Mouse (Mus musculus): ENCODE measurements at regions not wholly inside any gene's neighbourhood (a gene's known extent, or its start where the extent isn't known, plus 50 kb on each side); places are given as distances from the start of the nearest gene placed in this dataset.

DNA sequence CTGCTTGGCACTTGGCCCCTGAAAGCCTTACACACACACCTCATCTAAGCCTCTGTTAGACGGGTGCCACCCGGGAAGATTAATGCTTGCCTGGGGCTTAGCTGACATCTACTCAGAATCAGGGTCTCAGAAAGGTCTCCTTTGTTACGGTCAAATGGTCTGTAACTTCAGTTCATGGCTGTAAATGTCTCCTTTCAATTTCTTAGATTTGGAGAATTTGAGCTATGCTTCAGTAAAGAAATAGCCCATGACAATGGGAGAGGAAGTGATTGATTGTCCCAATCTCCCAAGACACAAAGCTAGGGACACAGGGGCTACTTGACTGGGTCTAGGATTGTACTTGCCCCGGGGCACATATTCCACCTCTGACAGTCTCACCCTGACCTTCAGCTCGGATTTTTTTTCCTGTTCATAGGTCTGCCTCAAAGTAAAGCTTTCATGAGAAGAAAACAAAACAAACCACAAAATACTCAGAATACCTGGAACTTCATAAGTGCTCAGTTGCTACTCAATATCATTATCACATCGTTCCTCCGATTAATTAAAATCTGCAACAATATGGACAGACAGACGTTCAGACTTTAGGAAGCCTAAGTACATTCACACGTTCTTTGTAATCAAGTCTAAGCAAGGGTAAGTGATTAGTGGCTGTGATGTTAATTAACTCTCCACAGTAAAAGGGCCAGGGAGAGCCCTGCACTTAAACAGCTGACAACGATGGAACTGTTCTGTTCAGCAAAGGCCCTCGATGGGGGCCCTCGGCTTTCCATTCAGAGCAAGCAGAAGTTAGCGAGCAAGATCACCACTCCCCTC lies 132.9 kb upstream of the Slco3a1 start:
- Histone ChIP-seq H3K27ac (ENCODE audit: insufficient read depth, low read length) (no peak overlapping the region), H3K4me3 (replicated peaks; ENCODE audit: insufficient read depth, low read depth, low read length) (no peak overlapping the region), H3K4me1 (ENCODE audit: control insufficient read depth, insufficient read depth, low read length) (no peaks in the 10 kb centered on the region), H3K27me3 (ENCODE audit: control insufficient read depth, insufficient read depth, low read length) (no peaks in the 10 kb centered on the region)
- no peak for DNase-seq
- TF ChIP-seq CTCF (IDR thresholded peaks at IDR 0.05; ENCODE audit: borderline replicate concordance, insufficient read depth, low read depth, low read length): no peak
- no peak for TF ChIP-seq POLR2A (IDR thresholded peaks at IDR 0.05; ENCODE audit: borderline replicate concordance, insufficient read depth, low read length)
- WGBS: 65% methylated on average over 13 of the region's 13 CpGs

DNA sequence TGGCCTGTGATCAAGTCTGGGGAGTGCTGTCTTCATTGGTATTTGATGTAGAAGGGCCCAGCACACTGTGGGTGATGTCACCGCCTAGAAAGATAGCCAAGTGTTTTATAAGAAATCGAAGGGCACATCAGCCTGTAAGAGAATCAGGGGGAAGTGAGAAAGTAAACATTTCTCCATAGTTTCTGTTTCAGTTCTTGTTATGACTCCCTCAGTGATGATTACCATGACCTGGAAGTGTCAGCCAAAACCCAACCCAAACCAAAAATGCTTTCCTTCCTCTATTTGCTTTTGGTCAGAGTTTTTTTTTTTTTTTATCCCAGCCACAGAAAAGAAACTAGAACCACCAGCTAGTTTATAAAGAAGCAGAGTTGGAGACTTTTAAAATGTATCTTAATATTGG lies 129.4 kb upstream of the Slco3a1 start:
- no peak overlapping the region for H3K27ac ChIP-seq (ENCODE audit: insufficient read depth, low read length)
- no peak overlapping the region for H3K4me3 ChIP-seq (replicated peaks; ENCODE audit: insufficient read depth, low read depth, low read length)
- no peak for DNase-seq
- no peaks in the 10 kb centered on the region for H3K27me3 ChIP-seq (ENCODE audit: control insufficient read depth, insufficient read depth, low read length)
- H3K4me1 ChIP-seq (ENCODE audit: control insufficient read depth, insufficient read depth, low read length): no peaks in the 10 kb centered on the region
- 90% methylated on average over 2 of the region's 2 CpGs for WGBS
- TF ChIP-seq CTCF (IDR thresholded peaks at IDR 0.05; ENCODE audit: borderline replicate concordance, insufficient read depth, low read depth, low read length) (no peak), POLR2A (IDR thresholded peaks at IDR 0.05; ENCODE audit: borderline replicate concordance, insufficient read depth, low read length) (no peak)

DNA sequence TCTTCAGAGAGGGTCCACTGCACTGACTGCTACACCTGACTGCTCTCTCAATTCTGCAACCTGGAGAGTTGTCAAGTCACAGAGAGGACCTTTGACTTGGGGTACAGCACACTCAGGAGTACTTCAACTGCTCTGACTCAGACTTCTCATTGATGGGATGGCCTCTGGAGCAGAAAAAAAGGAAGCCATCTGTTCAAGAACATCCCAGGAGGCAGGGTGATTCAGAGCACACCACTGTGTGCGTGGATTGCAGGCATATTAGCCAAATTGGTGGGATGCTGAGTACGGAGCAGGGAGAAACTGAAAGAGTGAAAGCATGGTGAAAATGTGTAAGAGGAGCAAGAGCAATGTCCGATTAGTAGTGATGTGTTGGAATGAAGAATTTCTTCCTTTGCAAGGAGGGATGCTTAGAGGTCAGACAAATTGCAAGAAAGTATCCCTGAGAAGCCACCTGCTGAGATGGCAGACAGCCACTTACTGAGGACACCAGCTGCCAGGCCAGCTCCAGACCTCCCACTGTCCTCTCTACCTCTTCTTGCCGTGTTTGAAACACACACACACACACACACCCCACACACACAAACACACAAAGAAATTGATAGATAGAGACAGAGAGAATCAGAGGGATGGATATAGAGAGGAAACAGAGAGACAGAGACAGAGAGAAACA lies 119.2 kb upstream of the Slco3a1 start:
- 13% methylated on average over 4 of the region's 4 CpGs for WGBS
- no peaks in the 10 kb centered on the region; the same call in 1 of the 2 replicates for H3K4me1 ChIP-seq (ENCODE audit: control insufficient read depth, insufficient read depth, low read length)
- peak; percentile 28 to 51 for DNase-seq
- TF ChIP-seq POLR2A (IDR thresholded peaks at IDR 0.05; ENCODE audit: borderline replicate concordance, insufficient read depth, low read length) (no peak), CTCF (IDR thresholded peaks at IDR 0.05; ENCODE audit: borderline replicate concordance, insufficient read depth, low read depth, low read length) (no peak)
- H3K4me3 ChIP-seq (replicated peaks; ENCODE audit: insufficient read depth, low read depth, low read length): no peak overlapping the region
- no peaks in the 10 kb centered on the region for H3K27me3 ChIP-seq (ENCODE audit: control insufficient read depth, insufficient read depth, low read length)
- H3K27ac ChIP-seq (ENCODE audit: insufficient read depth, low read length): no peak overlapping the region

DNA sequence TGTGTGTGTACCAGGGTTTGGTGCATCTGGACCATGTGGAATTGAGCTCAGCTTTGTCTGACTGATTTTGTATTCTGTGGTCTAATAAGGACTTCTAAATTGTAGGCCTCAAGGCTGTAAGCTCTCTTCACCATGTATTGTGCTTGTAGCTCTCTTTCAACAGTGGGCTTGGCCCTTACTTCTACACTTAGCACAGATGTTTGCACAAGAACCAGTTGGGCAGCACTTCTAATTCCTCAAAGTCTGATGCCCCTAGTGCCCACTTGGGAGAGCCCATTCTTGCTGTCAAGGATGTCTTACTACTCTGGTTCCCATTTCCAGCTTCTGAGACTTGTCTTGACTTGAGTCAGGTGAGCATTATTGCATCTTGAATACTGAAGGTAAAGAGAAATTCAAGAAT lies 114.5 kb upstream of the Slco3a1 start:
- DNase-seq: no peak
- TF ChIP-seq CTCF (IDR thresholded peaks at IDR 0.05; ENCODE audit: borderline replicate concordance, insufficient read depth, low read depth, low read length) (no peak), POLR2A (IDR thresholded peaks at IDR 0.05; ENCODE audit: borderline replicate concordance, insufficient read depth, low read length) (no peak)
- H3K4me1 ChIP-seq (ENCODE audit: control insufficient read depth, insufficient read depth, low read length): no peaks in the 10 kb centered on the region; the same call in 1 of the 2 replicates

DNA sequence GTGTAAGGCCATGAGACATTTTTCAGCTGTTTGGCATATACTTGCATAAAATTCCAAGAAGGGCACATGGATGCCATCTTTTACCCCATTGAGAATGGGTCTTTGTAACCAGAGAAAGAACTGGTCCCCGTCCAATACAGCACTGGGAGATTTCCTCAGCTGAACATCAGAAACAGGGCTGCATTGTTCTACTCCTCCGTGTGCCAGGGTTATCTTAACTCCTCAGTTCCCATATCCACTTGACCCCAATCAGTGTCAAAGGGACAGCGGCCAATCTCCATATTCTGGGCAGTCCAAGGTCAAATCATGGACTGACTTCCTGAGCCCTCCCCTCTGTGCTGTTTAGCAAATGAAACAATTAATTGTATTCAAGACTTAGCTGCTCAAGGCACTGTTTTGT lies 112.5 kb upstream of the Slco3a1 start:
- H3K4me1 ChIP-seq (ENCODE audit: control insufficient read depth, insufficient read depth, low read length): no peaks in the 10 kb centered on the region
- peak in 1 of 2 experiments; percentile 33 for DNase-seq
- TF ChIP-seq CTCF (IDR thresholded peaks at IDR 0.05; ENCODE audit: borderline replicate concordance, insufficient read depth, low read depth, low read length) (no peak), POLR2A (IDR thresholded peaks at IDR 0.05; ENCODE audit: borderline replicate concordance, insufficient read depth, low read length) (no peak)
- 47% methylated on average over 3 of the region's 3 CpGs for WGBS
- no peaks in the 10 kb centered on the region for H3K27me3 ChIP-seq (ENCODE audit: control insufficient read depth, insufficient read depth, low read length)
- H3K27ac ChIP-seq (ENCODE audit: insufficient read depth, low read length): no peak overlapping the region
- no peak overlapping the region for H3K4me3 ChIP-seq (replicated peaks; ENCODE audit: insufficient read depth, low read depth, low read length)

More for the DNA sequence above, 114.5 kb upstream of the Slco3a1 start:
- H3K4me3 ChIP-seq (replicated peaks; ENCODE audit: insufficient read depth, low read depth, low read length): no peak overlapping the region
- no peak overlapping the region for H3K27ac ChIP-seq (ENCODE audit: insufficient read depth, low read length)
- H3K27me3 ChIP-seq (ENCODE audit: control insufficient read depth, insufficient read depth, low read length): no peaks in the 10 kb centered on the region

DNA sequence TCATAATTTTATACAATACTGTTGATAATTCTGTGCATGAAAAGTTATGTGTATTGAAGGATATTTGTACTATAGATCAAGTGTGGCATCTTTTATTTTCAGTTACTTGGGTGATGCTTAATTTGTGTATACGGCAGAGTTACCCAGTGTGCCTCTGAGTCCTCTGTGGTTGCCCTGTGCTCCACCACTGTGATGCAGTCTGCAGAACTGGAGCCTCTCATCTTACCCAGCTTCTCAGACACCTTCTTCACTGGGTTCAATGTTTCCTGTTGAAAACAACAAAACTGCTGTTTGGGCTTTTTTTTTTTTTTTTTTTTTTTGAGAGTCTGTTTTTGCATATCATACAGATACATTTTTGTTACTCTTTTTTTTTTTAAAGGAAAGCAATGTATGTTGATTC lies 109.2 kb upstream of the Slco3a1 start:
- 81% methylated on average over 1 of the region's 1 CpGs for WGBS
- H3K27ac ChIP-seq (ENCODE audit: insufficient read depth, low read length): no peak overlapping the region
- no peaks in the 10 kb centered on the region for H3K4me1 ChIP-seq (ENCODE audit: control insufficient read depth, insufficient read depth, low read length)
- no peak for DNase-seq
- no peaks in the 10 kb centered on the region for H3K27me3 ChIP-seq (ENCODE audit: control insufficient read depth, insufficient read depth, low read length)
- TF ChIP-seq POLR2A (IDR thresholded peaks at IDR 0.05; ENCODE audit: borderline replicate concordance, insufficient read depth, low read length): no peak
- no peak for TF ChIP-seq CTCF (IDR thresholded peaks at IDR 0.05; ENCODE audit: borderline replicate concordance, insufficient read depth, low read depth, low read length)
- H3K4me3 ChIP-seq (replicated peaks; ENCODE audit: insufficient read depth, low read depth, low read length): no peak overlapping the region

DNA sequence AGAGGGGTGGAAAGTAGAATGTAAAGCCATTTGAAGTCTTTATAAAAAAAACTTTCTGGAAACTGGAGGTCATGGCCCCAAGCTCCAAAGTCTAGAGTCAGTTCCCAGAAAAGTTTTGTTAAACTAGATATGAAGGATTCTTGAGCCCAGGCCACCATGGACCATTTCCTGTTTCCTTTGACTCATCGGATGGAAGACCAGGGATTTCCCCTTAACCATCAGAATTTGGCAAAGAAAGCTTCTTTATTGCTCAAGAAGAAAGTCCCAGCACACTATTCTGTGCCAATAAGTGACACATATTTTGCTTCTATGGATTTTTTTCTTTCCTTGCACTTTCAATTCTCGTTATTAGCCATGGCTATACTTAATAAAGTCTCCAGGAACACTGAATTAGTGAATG lies 92.7 kb upstream of the Slco3a1 start:
- H3K27me3 ChIP-seq (ENCODE audit: control insufficient read depth, insufficient read depth, low read length): no peaks in the 10 kb centered on the region
- TF ChIP-seq POLR2A (IDR thresholded peaks at IDR 0.05; ENCODE audit: borderline replicate concordance, insufficient read depth, low read length) (no peak), CTCF (IDR thresholded peaks at IDR 0.05; ENCODE audit: borderline replicate concordance, insufficient read depth, low read depth, low read length) (no peak)
- no peak for DNase-seq
- H3K27ac ChIP-seq (ENCODE audit: insufficient read depth, low read length): no peak overlapping the region
- WGBS: 53% methylated on average over 2 of the region's 2 CpGs
- no peaks in the 10 kb centered on the region for H3K4me1 ChIP-seq (ENCODE audit: control insufficient read depth, insufficient read depth, low read length)
- no peak overlapping the region for H3K4me3 ChIP-seq (replicated peaks; ENCODE audit: insufficient read depth, low read depth, low read length)

DNA sequence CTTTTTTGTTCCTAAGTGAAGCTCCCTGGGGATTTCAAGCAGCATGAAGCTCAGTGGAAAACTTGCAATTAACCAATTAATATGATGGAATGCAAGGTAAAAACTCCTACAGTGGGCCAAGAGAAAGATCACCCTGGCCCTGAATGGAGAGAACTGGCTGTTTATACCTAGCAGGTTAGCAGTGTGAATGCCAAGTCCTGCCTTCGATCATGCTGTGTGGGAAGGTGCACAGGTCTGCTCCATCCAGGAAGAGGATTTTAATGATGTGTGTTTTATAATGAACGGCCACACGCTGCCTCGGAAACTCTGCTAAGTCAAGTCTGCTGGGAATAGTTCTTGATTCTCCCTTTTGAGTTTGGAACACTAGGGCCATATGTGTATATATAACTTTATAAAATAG lies 85.6 kb upstream of the Slco3a1 start:
- Histone ChIP-seq H3K27me3 (ENCODE audit: control insufficient read depth, insufficient read depth, low read length) (no peaks in the 10 kb centered on the region), H3K4me3 (replicated peaks; ENCODE audit: insufficient read depth, low read depth, low read length) (no peak overlapping the region), H3K27ac (ENCODE audit: insufficient read depth, low read length) (no peak overlapping the region), H3K4me1 (ENCODE audit: control insufficient read depth, insufficient read depth, low read length) (peaks cover 3% of the 10 kb centered on the region; the same call in 1 of the 2 replicates)
- TF ChIP-seq POLR2A (IDR thresholded peaks at IDR 0.05; ENCODE audit: borderline replicate concordance, insufficient read depth, low read length) (no peak), CTCF (IDR thresholded peaks at IDR 0.05; ENCODE audit: borderline replicate concordance, insufficient read depth, low read depth, low read length) (no peak)
- peak; percentile 9 to 46 for DNase-seq
- WGBS: 17% methylated on average over 4 of the region's 4 CpGs
